15 mouse cellular contexts compared by ENCODE assay signal in genomic region chr2:150847436-150847995, GRCm38 (mm10). TPM values are rescaled to one million over a fixed set of nuclear protein-coding genes. Genes with fewer than 3 reads are reported as not detected.
DNase-seq lines count a peak whose midpoint lies in the region; ATAC-seq and TF ChIP-seq lines count a peak whose summit lies in the region.
"Had no signal": no experiment of that assay in that cellular context is flagged by ENCODE, and none has a peak within 500 bp of the region (broad histone marks: within the 10 kb centered on the region; RNA-seq: fewer than 3 reads in every experiment).

No protein-coding gene starts in this region.

- H3K4me3 ChIP-seq in forebrain, embryonic 15.5 days, result no peak overlapping the region
- H3K4me3 ChIP-seq in macrophage (ENCODE audit: inconsistent target), result no peak overlapping the region
- H3K4me3 ChIP-seq: heart, embryonic 12.5 days; midbrain, embryonic 12.5 days had no signal

- H3K9ac ChIP-seq in forebrain, embryonic 15.5 days (replicated peaks), result no peak overlapping the region
- H3K9ac ChIP-seq: heart, embryonic 12.5 days; midbrain, embryonic 12.5 days had no signal

- no peak for TF ChIP-seq POLR2A in brain, embryonic 14.5 days (IDR thresholded peaks at IDR 0.05; ENCODE audit: borderline replicate concordance, extremely low read depth, insufficient read depth, insufficient read length, poor library complexity, severe bottlenecking)

- H3K4me1 ChIP-seq in forebrain, embryonic 15.5 days, result 0 out of 2 replicates have a peak, but pooled peaks cover 10% of the 10 kb centered on the region
- H3K4me1 ChIP-seq: heart, embryonic 12.5 days had no signal

- peak; percentile 1 for DNase-seq in kidney, postnatal 10 days
- DNase-seq in kidney, adult 9 months, result no peak
- peak; percentile 63 for DNase-seq in brain, embryonic 14.5 days (ENCODE audit: low read depth)
- DNase-seq in spleen, adult 18-20 months, result no peak
- DNase-seq: cerebellum, adult 9-10 months; embryo, embryonic 11 days; gastrocnemius, postnatal 14 days; heart, postnatal 36 days; kidney, adult 18-20 months; retina, postnatal 1 day had no signal

- no peaks in the 10 kb centered on the region for H3K9me3 ChIP-seq in forebrain, embryonic 15.5 days
- H3K9me3 ChIP-seq: heart, embryonic 12.5 days; midbrain, embryonic 12.5 days had no signal

- H3K79me2 ChIP-seq in macrophage (ENCODE audit: inconsistent target), result peaks cover 88% of the 10 kb centered on the region

- no peak for TF ChIP-seq CTCF in brain, embryonic 14.5 days (IDR thresholded peaks at IDR 0.05; ENCODE audit: borderline replicate concordance, extremely low read depth, insufficient read depth, insufficient read length)

- ATAC-seq in forebrain, embryonic 15.5 days (replicated peaks), result no peak; the same call in 1 of the 2 replicates
- ATAC-seq in activated CD4-positive, CD25-positive, alpha-beta regulatory T cell, adult 4 months, result no peak

- no peak overlapping the region for H3K4me2 ChIP-seq in forebrain, embryonic 15.5 days (replicated peaks)
- H3K4me2 ChIP-seq: heart, embryonic 12.5 days; midbrain, embryonic 12.5 days had no signal

- peak overlapping the region; percentile 40; the same call in 1 of the 2 replicates for H3K27ac ChIP-seq in forebrain, embryonic 15.5 days (replicated peaks)
- peak overlapping the region; percentile 13; the same call in 1 of the 2 replicates for H3K27ac ChIP-seq in macrophage
- H3K27ac ChIP-seq: midbrain, embryonic 12.5 days had no signal

- no peaks in the 10 kb centered on the region for H3K27me3 ChIP-seq in forebrain, embryonic 15.5 days
- H3K27me3 ChIP-seq: heart, embryonic 12.5 days; midbrain, embryonic 12.5 days had no signal

- 0 out of 2 replicates have a peak, but pooled peaks cover 2% of the 10 kb centered on the region for H3K36me3 ChIP-seq in forebrain, embryonic 15.5 days
- H3K36me3 ChIP-seq in macrophage (ENCODE audit: inconsistent target), result peaks cover 11% of the 10 kb centered on the region; the same call in 1 of the 2 replicates

- 55% methylated on average over 8 of the region's 8 CpGs for WGBS in forebrain, embryonic 15.5 days
- WGBS in macrophage (ENCODE audit: missing documents), result 100% methylated on average over 8 of the region's 8 CpGs

RNA-seq across cellular contexts. Expression of gene Abhd12, which starts 57.0 kb away (rescaled TPM):
- 72.4 and 76.2 TPM in 2 replicates for polyA plus RNA-seq in brain, embryonic 14.5 days (2012; rRNA removed)
- polyA plus RNA-seq in forebrain, embryonic 15.5 days (2015; fragmentation: Nextera tagmentation; extraction: Ambion mirVana), result 97.7 and 98.2 TPM in 2 replicates
- 100 to 1,000 TPM in 17 of 26 experiments, 10 to 100 TPM in 9; 15.2 to 321 (median 197) TPM for total RNA-seq in macrophage (2018; cell fraction: chromatin; rRNA removed)
- total RNA-seq in macrophage (2018; cell fraction: cytosol; rRNA removed), result 100 to 1,000 TPM; 295 to 570 (median 393) TPM
- total RNA-seq in macrophage (2018; cell fraction: nucleus; rRNA removed), result 100 to 1,000 TPM in 25 of 26 experiments, 10 to 100 TPM in 1; 61.2 to 444 (median 322) TPM
- 442 to 584 TPM (median 504 TPM) in 3 replicates for polyA plus RNA-seq in macrophage (2018)
- polyA plus RNA-seq in activated CD4-positive, CD25-positive, alpha-beta regulatory T cell, adult 4 months (2017; shearing (Covaris generic)), result 10 to 100 TPM; 14.7 to 15.9 TPM

RNA-seq across cellular contexts. Expression of gene Gins1, which starts 57.7 kb away (rescaled TPM):
- polyA plus RNA-seq in brain, embryonic 14.5 days (2012; rRNA removed), result 18.2 and 26.3 TPM in 2 replicates
- 30.4 and 33.4 TPM in 2 replicates for polyA plus RNA-seq in forebrain, embryonic 15.5 days (2015; fragmentation: Nextera tagmentation; extraction: Ambion mirVana)
- 10 to 100 TPM in 1 of 26 experiments, 1 to 10 TPM in 21, under 1 TPM in 3, not detected in 1; 0.92 to 13.1 (median 3.5) TPM for total RNA-seq in macrophage (2018; cell fraction: chromatin; rRNA removed)
- 1 to 10 TPM; 1.7 to 8.0 (median 3.7) TPM for total RNA-seq in macrophage (2018; cell fraction: cytosol; rRNA removed)
- total RNA-seq in macrophage (2018; cell fraction: nucleus; rRNA removed), result 10 to 100 TPM in 2 of 26 experiments, 1 to 10 TPM in 22, not detected in 2; 1.5 to 16.8 (median 3.8) TPM
- polyA plus RNA-seq in macrophage (2018), result 3.2 to 23.6 TPM (median 7.0 TPM) in 3 replicates
- 1 to 10 TPM; 8.0 to 9.6 TPM for polyA plus RNA-seq in activated CD4-positive, CD25-positive, alpha-beta regulatory T cell, adult 4 months (2017; shearing (Covaris generic))

Comparison
In these comparisons a context has a peak if more than half of its experiments do, and no peak if none do; other contexts are left out.
1. DNase-seq: peak in kidney, postnatal 10 days (single experiment) and brain, embryonic 14.5 days (single experiment); none in kidney, adult 9 months (single experiment) and spleen, adult 18-20 months (0 of 2).